Mouse (Mus musculus): ENCODE results near the gene Olfr513.

DNA sequence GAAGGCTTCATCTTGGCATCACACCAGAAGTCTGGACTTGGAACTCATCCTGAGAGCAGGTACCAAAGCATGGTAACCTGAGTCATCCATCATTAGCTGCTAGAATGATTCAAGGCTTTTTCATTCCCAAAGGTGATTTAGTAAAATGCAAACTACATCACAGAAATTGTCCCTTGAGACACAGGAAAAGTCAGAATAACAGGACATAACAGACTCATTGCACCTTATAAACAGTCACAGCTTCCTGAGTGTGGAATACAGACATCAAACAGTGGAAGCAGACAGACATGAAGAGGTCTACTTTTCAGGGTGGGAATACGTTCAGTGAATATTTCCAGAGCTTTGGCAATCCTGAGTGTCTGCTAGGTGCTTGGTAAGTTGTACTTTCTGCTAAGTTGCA is at the start of gene Olfr513:
- TF ChIP-seq FLI1 (IDR thresholded peaks at IDR 0.05; ENCODE audit: low read length) (no peak), GATA1 (IDR thresholded peaks at IDR 0.05; ENCODE audit: borderline replicate concordance, low read length) (no peak)
